Comparison of ENCODE assay signal across 8 mouse cellular contexts in the genomic region with DNA sequence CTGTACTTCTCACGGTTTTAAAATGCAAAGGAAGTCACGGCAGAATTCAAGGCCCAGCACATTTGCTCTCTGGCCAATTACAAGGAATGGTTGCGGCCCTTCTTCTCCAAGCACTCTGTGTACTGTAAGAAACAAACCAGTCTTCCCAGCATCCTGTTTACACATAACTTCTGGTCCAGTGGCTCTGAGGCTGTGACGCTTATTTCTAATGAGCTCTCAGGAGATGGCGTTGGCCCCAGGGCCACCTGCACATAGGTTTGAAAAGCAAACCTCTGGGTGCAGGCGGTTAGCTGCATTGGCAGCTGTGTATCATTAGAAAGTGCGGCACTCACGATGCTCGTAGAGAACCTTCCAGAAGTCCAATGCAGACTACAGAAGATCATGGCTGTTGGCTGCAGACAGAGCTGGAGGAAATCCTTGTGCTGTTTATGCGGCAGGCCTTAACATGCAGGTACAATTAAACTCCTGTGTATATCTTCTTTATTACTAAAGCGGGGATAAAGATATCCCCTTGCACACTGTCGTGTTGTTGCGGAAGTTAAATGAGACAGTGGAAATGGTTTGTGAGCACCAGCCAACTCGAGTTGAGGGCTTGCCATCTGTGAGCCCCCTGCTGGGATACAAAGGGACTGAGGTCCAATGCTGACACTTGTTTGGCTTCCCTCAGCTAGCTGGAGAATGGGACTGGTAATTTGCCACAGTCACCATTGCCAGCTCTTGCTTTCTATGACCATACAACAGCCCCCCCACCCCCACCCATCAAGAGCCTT.
DNase-seq lines count a peak whose midpoint lies in the region; ATAC-seq lines count a peak whose summit lies in the region.

No protein-coding gene starts in this region.

- ATAC-seq in cerebellum, adult (ENCODE audit: insufficient number of reproducible peaks, low FRiP score, low TSS enrichment): peak; percentile 49

- peak; percentile 43 to 48 for DNase-seq in kidney, postnatal 4 days
- no peak for DNase-seq in kidney, adult 18-20 months
- DNase-seq in cerebellum, postnatal 25 days: peak; percentile 87 to 91
- DNase-seq in lung, postnatal 36 days: peak; percentile 26
- no peak for DNase-seq in adrenal gland, adult (ENCODE audit: inconsistent age in 2 of 2, low spot score in 1 of 2)
- no peak for DNase-seq in urinary bladder, postnatal 10 days (ENCODE audit: low spot score)
- no peak for DNase-seq in embryo, embryonic 9.5 days (ENCODE audit: extremely low spot score)

Comparison
In these comparisons a context has a peak if more than half of its experiments do, and no peak if none do; other contexts are left out.
1. DNase-seq: peak in kidney, postnatal 4 days (2 of 2), cerebellum, postnatal 25 days (2 of 2) and lung, postnatal 36 days (single experiment); none in kidney, adult 18-20 months (single experiment), adrenal gland, adult (0 of 2), urinary bladder, postnatal 10 days (single experiment) and embryo, embryonic 9.5 days (single experiment).